Mouse (Mus musculus) ES-Bruce4 (cell line): Measurements from ENCODE around the gene Cdc37l1. TPM values are rescaled to one million over a fixed set of nuclear protein-coding genes. Genes with fewer than 3 reads are reported as not detected.

ENCODE experiments used
- H3K27ac ChIP-seq: 2 replicates; pipeline ENCODE4 v1.5.1; 2012; ENCODE audit warnings: low read length, inconsistent platforms; ENCODE audit not compliant: insufficient read depth
- H3K27me3 ChIP-seq: 2 replicates; pipeline ENCODE4 v1.6.1; 2012; ENCODE audit warnings: mild to moderate bottlenecking, low read length, inconsistent platforms; ENCODE audit not compliant: control insufficient read depth, poor library complexity, insufficient read depth, severe bottlenecking
- H3K36me3 ChIP-seq: 2 replicates; pipeline ENCODE4 v1.6.1; 2012; ENCODE audit warnings: inconsistent platforms, mild to moderate bottlenecking, low read length, moderate library complexity; ENCODE audit not compliant: control insufficient read depth, poor library complexity, insufficient read depth, severe bottlenecking
- H3K4me1 ChIP-seq: one replicate; pipeline ENCODE4 v1.8.1; 2011; ENCODE audit warnings: low read length; ENCODE audit not compliant: control insufficient read depth, insufficient read depth
- H3K4me3 ChIP-seq: 2 replicates; pipeline ENCODE4 v1.5.1; 2011; ENCODE audit warnings: low read depth, mild to moderate bottlenecking, low read length
- H3K9ac ChIP-seq: 2 replicates; pipeline ENCODE4 v1.6.1; 2012; ENCODE audit warnings: low read depth, mild to moderate bottlenecking, inconsistent platforms; ENCODE audit not compliant: poor library complexity, severe bottlenecking
- H3K9me3 ChIP-seq: replicated peaks from 2 replicates; pipeline ENCODE4 v1.6.1; 2012; ENCODE audit warnings: mild to moderate bottlenecking, low read length, inconsistent platforms; ENCODE audit not compliant: control insufficient read depth, poor library complexity, insufficient read depth, severe bottlenecking
- CTCF ChIP-seq: IDR thresholded peaks from one replicate; pipeline ENCODE4 v1.8.1; 2011; ENCODE audit warnings: low read depth, low read length
- EP300 ChIP-seq: IDR thresholded peaks from 2 replicates; pipeline ENCODE4 v1.6.1; 2011; ENCODE audit warnings: low read depth, low read length; ENCODE audit not compliant: insufficient read depth
- POLR2A ChIP-seq: IDR thresholded peaks from one replicate; pipeline ENCODE4 v1.8.1; 2011; ENCODE audit warnings: low read length; ENCODE audit not compliant: insufficient read depth
- polyA plus RNA-seq: library from polyadenylated mRNA; stranded (reverse); fragments of >200 nt; gene quantifications from 2 replicates; pipeline ENCODE4 v1.2.4, GENCODE M21; 2011; ENCODE audit warnings: low read depth; ENCODE audit not compliant: missing spikeins, insufficient read depth, insufficient read length

Cdc37l1 gene
- polyA plus RNA-seq, 1 experiment = 58.9 TPM

DNA sequence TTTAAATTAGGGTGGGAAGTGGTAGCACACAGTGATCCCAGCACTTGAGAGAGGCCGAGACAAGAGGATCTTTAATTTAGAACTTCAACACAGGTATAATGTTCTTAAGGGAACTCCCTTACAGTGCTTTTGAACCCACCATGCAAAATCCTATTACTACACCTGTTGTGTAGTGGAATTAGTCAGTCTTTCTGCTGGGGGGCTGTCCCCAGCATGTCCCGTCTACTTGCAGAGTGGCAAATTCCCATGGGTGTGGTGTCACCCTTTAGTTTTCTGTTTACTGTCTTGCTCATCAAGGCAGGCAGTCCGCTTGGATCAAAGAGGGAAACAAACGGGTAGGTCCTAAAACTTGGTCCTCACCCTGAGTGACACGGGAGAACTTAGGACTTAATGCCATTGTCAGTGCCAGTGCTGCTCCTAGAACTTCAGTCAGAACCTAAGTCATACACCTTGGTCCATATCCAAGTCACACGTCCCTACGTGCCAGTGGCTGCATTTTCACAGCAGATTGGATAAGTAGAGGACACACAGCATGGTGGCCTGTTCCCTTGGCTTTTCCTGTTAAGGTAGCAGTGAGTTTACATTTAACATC lies 31.7 kb downstream of the Cdc37l1 start:
- Histone ChIP-seq H3K4me1 (no peaks in the 10 kb centered on the region), H3K27ac (no peak overlapping the region), H3K9ac (no peak overlapping the region), H3K9me3 (no peaks in the 10 kb centered on the region), H3K27me3 (no peaks in the 10 kb centered on the region), H3K36me3 (peaks cover 16% of the 10 kb centered on the region; the same call in 1 of the 2 replicates), H3K4me3 (no peak overlapping the region)
- TF ChIP-seq CTCF (no peak), EP300 (no peak), POLR2A (no peak)

GRCm38 (mm10) chr19:29024391-29024947 lies 34.3 kb downstream of the Cdc37l1 start:
- Histone ChIP-seq H3K9ac (no peak overlapping the region), H3K9me3 (no peaks in the 10 kb centered on the region), H3K4me1 (no peaks in the 10 kb centered on the region), H3K4me3 (no peak overlapping the region), H3K27me3 (no peaks in the 10 kb centered on the region), H3K36me3 (peaks cover 15% of the 10 kb centered on the region; the same call in 1 of the 2 replicates), H3K27ac (no peak overlapping the region)
- TF ChIP-seq POLR2A = no peak
- no peak for TF ChIP-seq EP300
- TF ChIP-seq CTCF = no peak

GRCm38 (mm10) chr19:29031788-29032187 lies 41.6 kb downstream of the Cdc37l1 start:
- H3K27me3 ChIP-seq = no peaks in the 10 kb centered on the region
- H3K9ac ChIP-seq = no peak overlapping the region
- H3K9me3 ChIP-seq = 0 out of 2 replicates have a peak, but pooled peaks cover 2% of the 10 kb centered on the region
- no peaks in the 10 kb centered on the region for H3K4me1 ChIP-seq
- TF ChIP-seq POLR2A (no peak), CTCF (no peak), EP300 (no peak)
- no peak overlapping the region for H3K27ac ChIP-seq
- H3K36me3 ChIP-seq = peaks cover 2% of the 10 kb centered on the region; the same call in 1 of the 2 replicates
- H3K4me3 ChIP-seq = no peak overlapping the region

DNA sequence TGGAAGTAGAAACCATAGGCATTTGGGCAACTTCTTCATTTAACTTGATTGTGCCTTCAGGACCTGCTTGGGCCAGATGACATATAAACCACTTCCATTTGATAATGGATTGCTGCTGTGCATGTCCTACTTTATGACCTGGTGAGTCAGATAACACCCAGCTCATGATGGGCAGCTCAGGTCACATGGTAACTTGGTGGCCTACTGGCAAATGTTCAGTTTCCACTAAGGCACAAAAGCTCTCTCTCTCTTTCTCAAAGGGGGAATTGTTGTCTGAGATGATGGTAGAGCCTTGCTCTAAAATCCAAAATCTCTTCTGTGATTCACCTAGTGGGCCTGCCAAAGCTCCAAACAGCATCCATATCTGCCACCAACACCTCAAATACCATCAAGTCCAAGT lies 42.5 kb downstream of the Cdc37l1 start:
- no peak overlapping the region for H3K4me3 ChIP-seq
- H3K27me3 ChIP-seq = no peaks in the 10 kb centered on the region
- peaks cover 2% of the 10 kb centered on the region; the same call in 1 of the 2 replicates for H3K36me3 ChIP-seq
- H3K27ac ChIP-seq = no peak overlapping the region
- H3K4me1 ChIP-seq = no peaks in the 10 kb centered on the region
- H3K9ac ChIP-seq = no peak overlapping the region
- H3K9me3 ChIP-seq = 0 out of 2 replicates have a peak, but pooled peaks cover 2% of the 10 kb centered on the region
- TF ChIP-seq CTCF (no peak), EP300 (no peak)

DNA sequence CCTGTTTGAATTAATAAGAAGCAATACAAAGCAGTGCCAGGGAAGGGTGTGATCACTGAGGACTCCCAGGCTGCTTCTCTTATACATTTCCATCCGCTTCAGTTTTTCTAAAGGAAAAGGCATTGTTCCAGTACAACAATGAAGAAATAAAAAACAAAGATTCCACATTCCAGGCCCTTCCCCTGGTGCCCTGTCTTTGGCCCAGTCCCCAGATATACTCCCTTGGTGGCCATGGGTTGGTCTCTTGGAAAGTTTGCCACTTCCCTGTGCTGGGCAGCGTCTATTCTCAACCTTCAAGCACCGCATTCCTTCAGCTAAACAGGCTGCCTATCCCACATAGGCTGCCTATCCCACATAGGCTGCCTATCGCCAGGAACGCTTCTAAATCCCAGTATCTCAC lies 46.9 kb downstream of the Cdc37l1 start:
- Histone ChIP-seq H3K4me3 (no peak overlapping the region), H3K27me3 (no peaks in the 10 kb centered on the region), H3K9me3 (peaks cover 4% of the 10 kb centered on the region; the same call in 1 of the 2 replicates), H3K9ac (no peak overlapping the region), H3K27ac (no peak overlapping the region), H3K36me3 (no peaks in the 10 kb centered on the region), H3K4me1 (no peaks in the 10 kb centered on the region)
- TF ChIP-seq CTCF = no peak
- no peak for TF ChIP-seq POLR2A
- TF ChIP-seq EP300 = no peak

DNA sequence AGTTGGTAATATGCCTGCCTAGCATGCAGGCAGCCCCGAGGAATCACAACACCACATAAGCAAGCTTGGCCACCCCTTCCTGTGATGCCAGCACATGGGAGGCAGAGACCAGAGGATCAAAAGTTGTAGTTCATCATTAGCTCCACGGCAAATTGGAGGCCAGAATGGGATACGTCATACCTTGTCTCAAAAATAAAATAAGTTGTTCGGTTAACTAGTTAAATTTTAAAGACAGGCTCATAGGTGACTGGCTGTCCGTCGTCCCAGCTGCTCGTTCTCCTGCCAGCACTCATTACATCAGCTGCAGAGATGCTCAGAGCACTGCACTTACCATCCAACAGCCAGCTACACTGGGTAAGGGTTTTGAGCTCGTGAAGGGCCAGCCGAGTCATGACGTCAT lies 47.4 kb downstream of the Cdc37l1 start:
- no peaks in the 10 kb centered on the region for H3K27me3 ChIP-seq
- no peak for TF ChIP-seq POLR2A
- H3K9ac ChIP-seq = no peak overlapping the region
- no peaks in the 10 kb centered on the region for H3K36me3 ChIP-seq
- peaks cover 4% of the 10 kb centered on the region; the same call in 1 of the 2 replicates for H3K9me3 ChIP-seq
- no peaks in the 10 kb centered on the region for H3K4me1 ChIP-seq
- no peak overlapping the region for H3K27ac ChIP-seq
- no peak overlapping the region for H3K4me3 ChIP-seq
